Mouse (Mus musculus): ENCODE measurements at regions not wholly inside any gene's neighbourhood (a gene's known extent, or its start where the extent isn't known, plus 50 kb on each side); places are given as distances from the start of the nearest gene placed in this dataset.

- Histone ChIP-seq H3K27ac (ENCODE audit: control insufficient read depth, insufficient read depth, low read depth, low read length) (no peak overlapping the region), H3K36me3 (ENCODE audit: control insufficient read depth, insufficient read depth, low read length) (no peaks in the 10 kb centered on the region), H3K4me3 (ENCODE audit: control insufficient read depth, low read depth, low read length) (no peak overlapping the region), H3K4me1 (ENCODE audit: control insufficient read depth, insufficient read depth, low read length) (no peaks in the 10 kb centered on the region), H3K27me3 (ENCODE audit: control insufficient read depth, insufficient read depth, low read length) (no peaks in the 10 kb centered on the region)
- TF ChIP-seq CTCF (IDR thresholded peaks at IDR 0.05; ENCODE audit: control insufficient read depth, insufficient read depth, insufficient replicate concordance, low read depth, low read length) = no peak
- TF ChIP-seq POLR2A (IDR thresholded peaks at IDR 0.05; ENCODE audit: control insufficient read depth, low read depth, low read length) = no peak
Measured at GRCm38 (mm10) chr2:94590494-94590893, 152.6 kb upstream of the Api5 start.

- H3K4me1 ChIP-seq (ENCODE audit: control insufficient read depth, insufficient read depth, low read length) = no peaks in the 10 kb centered on the region
- H3K4me3 ChIP-seq (ENCODE audit: control insufficient read depth, low read depth, low read length) = no peak overlapping the region
- TF ChIP-seq CTCF (IDR thresholded peaks at IDR 0.05; ENCODE audit: control insufficient read depth, insufficient read depth, insufficient replicate concordance, low read depth, low read length) (no peak), POLR2A (IDR thresholded peaks at IDR 0.05; ENCODE audit: control insufficient read depth, low read depth, low read length) (no peak)
Measured at GRCm38 (mm10) chr2:94587255-94587654, 149.3 kb upstream of the Api5 start.

GRCm38 (mm10) chr2:94571646-94572045, 133.7 kb upstream of the Api5 start:
- TF ChIP-seq CTCF (IDR thresholded peaks at IDR 0.05; ENCODE audit: control insufficient read depth, insufficient read depth, insufficient replicate concordance, low read depth, low read length) = no peak
- TF ChIP-seq POLR2A (IDR thresholded peaks at IDR 0.05; ENCODE audit: control insufficient read depth, low read depth, low read length) = no peak
- no peaks in the 10 kb centered on the region for H3K27me3 ChIP-seq (ENCODE audit: control insufficient read depth, insufficient read depth, low read length)
- no peaks in the 10 kb centered on the region for H3K36me3 ChIP-seq (ENCODE audit: control insufficient read depth, insufficient read depth, low read length)
- no peak overlapping the region for H3K27ac ChIP-seq (ENCODE audit: control insufficient read depth, insufficient read depth, low read depth, low read length)
- no peak overlapping the region for H3K4me3 ChIP-seq (ENCODE audit: control insufficient read depth, low read depth, low read length)
- H3K4me1 ChIP-seq (ENCODE audit: control insufficient read depth, insufficient read depth, low read length) = no peaks in the 10 kb centered on the region

More at GRCm38 (mm10) chr2:94587255-94587654, 149.3 kb upstream of the Api5 start:
- Histone ChIP-seq H3K36me3 (ENCODE audit: control insufficient read depth, insufficient read depth, low read length) (no peaks in the 10 kb centered on the region), H3K27me3 (ENCODE audit: control insufficient read depth, insufficient read depth, low read length) (no peaks in the 10 kb centered on the region), H3K27ac (ENCODE audit: control insufficient read depth, insufficient read depth, low read depth, low read length) (no peak overlapping the region)

- H3K4me3 ChIP-seq (ENCODE audit: control insufficient read depth, low read depth, low read length) = no peak overlapping the region
- no peak for TF ChIP-seq CTCF (IDR thresholded peaks at IDR 0.05; ENCODE audit: control insufficient read depth, insufficient read depth, insufficient replicate concordance, low read depth, low read length)
- TF ChIP-seq POLR2A (IDR thresholded peaks at IDR 0.05; ENCODE audit: control insufficient read depth, low read depth, low read length) = no peak
- H3K27ac ChIP-seq (ENCODE audit: control insufficient read depth, insufficient read depth, low read depth, low read length) = no peak overlapping the region
- H3K36me3 ChIP-seq (ENCODE audit: control insufficient read depth, insufficient read depth, low read length) = no peaks in the 10 kb centered on the region
- no peaks in the 10 kb centered on the region for H3K4me1 ChIP-seq (ENCODE audit: control insufficient read depth, insufficient read depth, low read length)
- H3K27me3 ChIP-seq (ENCODE audit: control insufficient read depth, insufficient read depth, low read length) = no peaks in the 10 kb centered on the region
Measured at GRCm38 (mm10) chr2:94541230-94541905, 103.4 kb upstream of the Api5 start.

GRCm38 (mm10) chr2:94536631-94537030, 98.7 kb upstream of the Api5 start:
- H3K4me1 ChIP-seq (ENCODE audit: control insufficient read depth, insufficient read depth, low read length) = no peaks in the 10 kb centered on the region

GRCm38 (mm10) chr2:94531175-94531574, 93.2 kb upstream of the Api5 start:
- Histone ChIP-seq H3K4me3 (ENCODE audit: control insufficient read depth, low read depth, low read length) (no peak overlapping the region), H3K4me1 (ENCODE audit: control insufficient read depth, insufficient read depth, low read length) (no peaks in the 10 kb centered on the region), H3K36me3 (ENCODE audit: control insufficient read depth, insufficient read depth, low read length) (no peaks in the 10 kb centered on the region), H3K27me3 (ENCODE audit: control insufficient read depth, insufficient read depth, low read length) (no peaks in the 10 kb centered on the region), H3K27ac (ENCODE audit: control insufficient read depth, insufficient read depth, low read depth, low read length) (no peak overlapping the region)
- no peak for TF ChIP-seq CTCF (IDR thresholded peaks at IDR 0.05; ENCODE audit: control insufficient read depth, insufficient read depth, insufficient replicate concordance, low read depth, low read length)

More at GRCm38 (mm10) chr2:94536631-94537030, 98.7 kb upstream of the Api5 start:
- H3K27me3 ChIP-seq (ENCODE audit: control insufficient read depth, insufficient read depth, low read length) = no peaks in the 10 kb centered on the region
- no peak overlapping the region for H3K27ac ChIP-seq (ENCODE audit: control insufficient read depth, insufficient read depth, low read depth, low read length)
- H3K36me3 ChIP-seq (ENCODE audit: control insufficient read depth, insufficient read depth, low read length) = no peaks in the 10 kb centered on the region
- no peak for TF ChIP-seq CTCF (IDR thresholded peaks at IDR 0.05; ENCODE audit: control insufficient read depth, insufficient read depth, insufficient replicate concordance, low read depth, low read length)
- no peak for TF ChIP-seq POLR2A (IDR thresholded peaks at IDR 0.05; ENCODE audit: control insufficient read depth, low read depth, low read length)
- no peak overlapping the region for H3K4me3 ChIP-seq (ENCODE audit: control insufficient read depth, low read depth, low read length)

- no peaks in the 10 kb centered on the region for H3K36me3 ChIP-seq (ENCODE audit: control insufficient read depth, insufficient read depth, low read length)
- H3K4me3 ChIP-seq (ENCODE audit: control insufficient read depth, low read depth, low read length) = no peak overlapping the region
- H3K4me1 ChIP-seq (ENCODE audit: control insufficient read depth, insufficient read depth, low read length) = no peaks in the 10 kb centered on the region
- H3K27me3 ChIP-seq (ENCODE audit: control insufficient read depth, insufficient read depth, low read length) = no peaks in the 10 kb centered on the region
- TF ChIP-seq POLR2A (IDR thresholded peaks at IDR 0.05; ENCODE audit: control insufficient read depth, low read depth, low read length) (no peak), CTCF (IDR thresholded peaks at IDR 0.05; ENCODE audit: control insufficient read depth, insufficient read depth, insufficient replicate concordance, low read depth, low read length) (no peak)
- H3K27ac ChIP-seq (ENCODE audit: control insufficient read depth, insufficient read depth, low read depth, low read length) = no peak overlapping the region
Measured at GRCm38 (mm10) chr2:94524536-94524935, 86.6 kb upstream of the Api5 start.

All from testis, adult 2 months (tissue).